Mouse (Mus musculus): ENCODE measurements around the gene Bmi1.

Bmi1 gene

DNA sequence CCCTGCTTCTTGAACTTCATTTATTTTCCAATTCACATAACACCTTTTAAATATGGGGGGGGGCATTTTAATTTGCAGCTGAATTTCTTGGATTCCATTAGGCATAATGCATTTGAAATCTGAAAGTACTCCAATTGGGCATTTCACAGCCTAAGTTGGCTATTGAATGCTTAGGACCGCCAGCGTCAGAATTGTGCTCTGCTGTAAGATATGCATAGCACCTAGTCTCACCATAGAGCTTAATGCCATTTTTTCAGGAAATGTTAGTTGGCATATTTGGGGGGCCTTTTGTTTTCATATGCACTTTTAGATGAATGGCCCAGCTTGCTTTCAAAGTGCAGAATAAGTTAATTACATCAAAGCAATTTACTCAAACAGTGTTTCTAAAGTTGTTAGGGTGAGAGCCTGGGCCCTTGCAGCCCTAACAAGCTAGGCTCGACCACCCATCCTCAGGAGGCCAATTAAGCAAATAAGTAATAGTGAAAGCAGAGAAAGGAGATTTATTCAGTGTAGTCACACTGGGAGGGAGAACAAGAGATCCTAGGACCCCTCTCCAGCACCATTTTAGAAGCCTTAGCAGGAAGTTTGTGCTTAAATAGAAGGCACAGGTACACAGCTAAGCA lies 45.5 kb downstream of the Bmi1 start:
- no peak for DNase-seq (ENCODE audit: low read depth in 2 of 2, low spot score in 2 of 2)

DNA sequence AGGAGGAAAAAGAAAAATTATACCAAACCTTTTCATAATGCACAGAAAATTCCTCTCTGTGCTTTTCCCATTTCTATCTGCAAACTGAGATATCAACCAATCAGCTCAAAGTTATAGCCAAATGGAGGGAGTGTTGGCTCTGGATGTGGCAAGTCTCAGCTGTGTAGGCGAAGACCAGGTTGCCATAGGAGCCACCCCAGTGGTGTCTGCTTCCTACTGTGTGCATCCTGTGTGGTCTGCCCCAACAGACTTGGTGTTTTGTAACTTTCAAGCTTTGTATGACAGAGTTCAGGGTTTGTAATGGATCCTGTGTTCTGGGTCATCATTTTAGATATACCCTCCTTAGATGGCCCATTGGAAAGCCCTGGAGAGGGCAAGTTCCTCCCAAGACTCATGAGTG lies 47.6 kb downstream of the Bmi1 start:
- no peak for DNase-seq (ENCODE audit: low read depth in 2 of 2, low spot score in 2 of 2)

DNA sequence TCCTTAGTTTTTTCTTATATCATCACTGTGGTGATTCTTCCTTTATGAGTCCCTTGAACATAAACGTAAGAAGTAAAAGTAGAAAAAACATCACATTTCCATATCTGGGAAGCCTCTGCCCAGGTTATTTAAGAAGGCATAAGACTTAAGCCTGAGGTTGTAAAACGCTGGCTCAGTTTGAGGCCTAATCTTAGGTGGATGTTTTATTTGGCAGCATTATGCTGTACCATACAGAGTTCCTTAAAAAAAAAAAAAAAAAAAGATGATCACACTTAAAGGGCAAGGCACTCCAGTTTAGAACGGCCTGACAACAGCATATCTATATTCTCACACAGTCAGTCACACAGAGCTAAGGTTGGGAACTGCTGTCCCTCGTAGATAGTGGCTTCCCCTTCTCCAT lies 49.1 kb downstream of the Bmi1 start:
- no peak for DNase-seq (ENCODE audit: low read depth in 2 of 2, low spot score in 2 of 2)

DNA sequence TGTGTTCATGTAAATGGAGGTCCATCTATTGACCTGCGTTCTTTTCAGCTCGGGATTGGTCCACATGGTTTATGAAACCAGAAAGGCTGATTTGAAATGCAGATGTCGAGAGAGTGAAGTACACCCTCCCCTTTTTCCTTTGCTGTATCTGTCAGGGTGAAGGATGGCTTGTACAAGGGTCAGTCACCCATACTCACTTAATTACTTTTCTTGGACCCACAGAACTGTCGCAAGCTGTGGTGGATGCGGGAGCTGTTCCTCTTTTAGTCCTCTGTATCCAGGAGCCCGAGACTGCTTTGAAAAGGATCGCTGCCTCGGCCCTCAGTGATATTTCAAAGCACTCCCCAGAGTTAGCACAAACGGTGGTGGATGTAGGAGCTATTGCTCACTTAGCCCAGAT lies 54.9 kb downstream of the Bmi1 start:
- no peak for DNase-seq (ENCODE audit: low read depth in 2 of 2, low spot score in 2 of 2)

DNA sequence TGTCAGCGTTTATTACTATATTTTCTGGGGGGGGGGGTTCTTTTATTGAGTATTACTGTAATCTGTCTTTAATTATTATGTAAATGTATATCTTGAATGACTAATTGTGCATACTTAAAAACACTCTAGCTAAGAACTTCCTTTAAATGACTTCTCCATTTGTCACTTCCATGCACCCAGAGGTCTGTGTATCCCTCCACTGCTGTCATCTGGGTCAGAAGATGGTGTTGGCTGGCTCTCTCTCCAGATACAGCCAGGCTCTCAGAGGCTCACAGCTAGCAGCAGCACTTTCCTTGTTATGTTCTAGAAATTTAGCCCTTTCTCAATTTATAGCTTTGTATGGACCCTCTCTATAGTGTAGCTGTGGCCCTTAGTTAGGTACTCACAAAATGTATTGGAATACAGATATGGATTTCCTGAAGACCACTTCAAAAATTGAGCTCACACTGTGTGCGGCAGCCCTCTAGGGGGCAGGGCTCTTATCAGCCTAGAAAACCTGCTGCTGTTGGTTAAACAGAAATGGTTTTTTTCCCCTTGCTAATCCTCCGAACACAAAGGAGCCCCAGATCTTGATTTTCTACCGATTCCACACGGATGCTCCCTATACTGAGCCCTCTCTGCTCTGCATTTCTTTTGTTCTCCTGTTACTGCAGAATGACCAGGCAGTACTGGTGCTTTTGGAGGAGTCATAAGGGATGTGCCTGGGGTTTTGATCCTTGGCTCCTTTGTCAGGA lies 57.7 kb downstream of the Bmi1 start:
- no peak for DNase-seq (ENCODE audit: low read depth in 2 of 2, low spot score in 2 of 2)

All from CD8-positive naive resting alpha-beta T cell, adult 2 months (primary cell).